Mouse (Mus musculus): ENCODE data around the gene Nabp1. TPM values are rescaled to one million over a fixed set of nuclear protein-coding genes. Genes with fewer than 3 reads are reported as not detected.

The Nabp1 gene
- polyA plus RNA-seq, 1 experiment from 2014 or later = 10.3 TPM

DNA sequence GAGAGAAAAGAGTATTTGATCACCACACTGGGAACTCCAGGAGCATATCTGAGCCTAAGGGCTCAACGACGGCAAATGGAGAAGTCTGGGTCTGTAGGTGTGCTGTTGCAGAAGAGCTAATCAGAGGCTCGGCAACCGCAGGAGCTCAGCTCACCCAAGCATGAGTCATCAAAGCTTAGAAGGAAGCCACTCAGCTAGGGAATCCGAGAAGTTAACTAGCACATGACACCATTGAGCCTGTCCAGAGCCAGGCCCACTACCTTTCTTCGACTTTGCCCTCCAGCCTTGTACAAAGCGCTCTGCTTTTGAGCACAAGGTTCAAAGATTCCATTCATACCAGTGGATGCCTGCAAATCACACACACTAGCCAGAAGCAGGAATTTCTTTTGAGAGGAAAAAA is 30.9 kb upstream of the Nabp1 start:
- no peaks in the 10 kb centered on the region for H3K27me3 ChIP-seq
- no peaks in the 10 kb centered on the region for H3K36me3 ChIP-seq
- no peaks in the 10 kb centered on the region for H3K9me3 ChIP-seq
- ATAC-seq (ENCODE audit: borderline replicate concordance, extremely low read depth, low FRiP score, low TSS enrichment) = peak; percentile 75
- 0 out of 2 replicates have a peak, but pooled peaks cover 7% of the 10 kb centered on the region for H3K4me1 ChIP-seq
- no peak overlapping the region for H3K4me2 ChIP-seq
- H3K27ac ChIP-seq = peak overlapping the region; percentile 60
- no peak overlapping the region for H3K4me3 ChIP-seq
- WGBS = 23% methylated on average over 7 of the region's 7 CpGs
- no peak overlapping the region for H3K9ac ChIP-seq

DNA sequence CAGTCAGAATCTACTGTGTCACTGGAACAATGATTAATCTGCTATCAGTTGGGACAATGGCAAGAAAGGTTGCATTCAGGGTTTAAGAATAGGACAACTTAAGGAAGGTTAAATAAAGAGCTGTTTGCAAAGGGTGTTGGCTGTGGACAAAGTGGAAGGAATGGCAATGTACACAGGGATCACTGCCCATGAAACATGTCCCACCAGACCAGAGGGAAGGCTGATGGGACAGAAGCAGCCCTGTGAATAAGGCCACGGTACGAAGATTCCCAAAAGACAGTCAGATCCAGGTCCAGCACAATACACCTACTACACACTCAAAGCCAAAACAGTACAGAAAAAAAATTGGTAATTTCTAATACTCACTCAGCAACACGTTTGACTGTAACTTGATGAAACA is 30.3 kb upstream of the Nabp1 start:
- H3K4me2 ChIP-seq = no peak overlapping the region
- no peak for ATAC-seq (ENCODE audit: borderline replicate concordance, extremely low read depth, low FRiP score, low TSS enrichment)
- no peak overlapping the region for H3K9ac ChIP-seq
- H3K36me3 ChIP-seq = no peaks in the 10 kb centered on the region
- H3K27me3 ChIP-seq = no peaks in the 10 kb centered on the region
- 0 out of 2 replicates have a peak, but pooled peaks cover 7% of the 10 kb centered on the region for H3K4me1 ChIP-seq
- WGBS = 60% methylated on average over 3 of the region's 3 CpGs
- H3K27ac ChIP-seq = peak overlapping the region; percentile 60
- H3K4me3 ChIP-seq = no peak overlapping the region
- no peaks in the 10 kb centered on the region for H3K9me3 ChIP-seq

DNA sequence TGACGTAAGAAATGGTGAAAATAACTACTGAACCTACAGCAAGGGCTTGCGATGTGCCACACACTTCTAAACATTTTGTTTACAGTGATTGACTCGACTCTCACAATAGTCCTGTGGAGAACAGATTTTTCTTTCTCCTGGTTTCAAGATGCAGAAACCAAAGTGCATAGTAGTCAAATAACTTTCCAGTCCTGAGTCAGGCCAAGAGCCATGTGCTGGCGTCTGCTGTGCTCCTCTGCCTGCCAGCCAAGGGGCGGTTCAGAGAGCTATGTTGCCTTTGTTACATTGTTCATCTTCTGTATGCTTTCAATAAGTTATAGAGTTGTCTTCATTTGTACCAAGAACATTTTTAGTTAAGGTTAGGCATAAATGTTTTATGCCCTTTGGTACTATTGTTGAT is 29.2 kb upstream of the Nabp1 start:
- no peak for ATAC-seq (ENCODE audit: borderline replicate concordance, extremely low read depth, low FRiP score, low TSS enrichment)
- 0 out of 2 replicates have a peak, but pooled peaks cover 7% of the 10 kb centered on the region for H3K4me1 ChIP-seq
- 79% methylated on average over 5 of the region's 5 CpGs for WGBS
- no peak overlapping the region for H3K27ac ChIP-seq
- no peaks in the 10 kb centered on the region for H3K27me3 ChIP-seq
- H3K36me3 ChIP-seq = no peaks in the 10 kb centered on the region
- no peak overlapping the region for H3K4me3 ChIP-seq
- no peaks in the 10 kb centered on the region for H3K9me3 ChIP-seq
- no peak overlapping the region for H3K4me2 ChIP-seq
- H3K9ac ChIP-seq = no peak overlapping the region

DNA sequence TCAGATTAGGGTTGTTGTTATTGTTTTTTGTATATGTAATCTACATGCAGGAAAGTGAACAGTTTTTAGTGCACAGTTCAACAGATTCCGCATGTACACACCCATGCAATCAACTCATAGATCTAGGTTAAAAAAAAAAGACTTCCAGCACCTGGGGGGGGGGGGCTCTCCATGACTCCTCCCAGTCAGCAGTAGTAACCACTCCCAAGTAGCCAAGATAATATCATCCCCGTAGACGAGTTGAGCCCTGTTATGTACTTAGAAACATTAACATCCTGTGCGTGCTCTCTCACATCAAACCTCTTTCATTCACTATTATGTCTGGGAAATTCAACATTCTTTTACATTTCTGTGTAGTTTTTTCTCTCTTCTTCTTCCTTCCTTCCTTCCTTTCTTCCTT is 28.0 kb upstream of the Nabp1 start:
- Histone ChIP-seq H3K27me3 (no peaks in the 10 kb centered on the region), H3K9me3 (no peaks in the 10 kb centered on the region), H3K4me1 (0 out of 2 replicates have a peak, but pooled peaks cover 7% of the 10 kb centered on the region), H3K4me2 (no peak overlapping the region), H3K36me3 (no peaks in the 10 kb centered on the region), H3K9ac (no peak overlapping the region), H3K4me3 (no peak overlapping the region), H3K27ac (no peak overlapping the region)
- 59% methylated on average over 4 of the region's 4 CpGs for WGBS
- ATAC-seq (ENCODE audit: borderline replicate concordance, extremely low read depth, low FRiP score, low TSS enrichment) = no peak

DNA sequence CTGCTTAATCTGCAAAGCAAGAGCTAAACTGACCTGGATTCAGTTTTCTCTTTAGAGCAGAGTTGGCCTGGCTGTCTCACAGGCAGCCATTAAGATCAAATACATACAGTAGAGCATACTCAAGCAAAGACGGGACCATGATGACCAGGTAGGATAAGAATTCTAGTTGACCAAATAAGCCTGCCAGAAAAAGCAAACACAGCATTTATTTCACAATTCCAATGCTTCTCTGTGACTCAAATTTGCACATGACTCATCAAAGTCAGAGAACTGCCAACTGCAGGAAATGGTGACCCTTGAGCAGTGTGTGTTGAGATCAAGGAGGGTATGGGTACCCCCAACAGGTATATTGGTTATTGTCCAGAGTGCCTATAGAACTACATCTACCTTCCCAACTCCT is 27.4 kb upstream of the Nabp1 start:
- Histone ChIP-seq H3K27ac (no peak overlapping the region), H3K4me2 (no peak overlapping the region), H3K4me3 (no peak overlapping the region), H3K9me3 (no peaks in the 10 kb centered on the region), H3K36me3 (no peaks in the 10 kb centered on the region), H3K27me3 (no peaks in the 10 kb centered on the region), H3K4me1 (0 out of 2 replicates have a peak, but pooled peaks cover 7% of the 10 kb centered on the region), H3K9ac (no peak overlapping the region)
- WGBS = 67% methylated on average over 1 of the region's 1 CpGs
- ATAC-seq (ENCODE audit: borderline replicate concordance, extremely low read depth, low FRiP score, low TSS enrichment) = no peak

DNA sequence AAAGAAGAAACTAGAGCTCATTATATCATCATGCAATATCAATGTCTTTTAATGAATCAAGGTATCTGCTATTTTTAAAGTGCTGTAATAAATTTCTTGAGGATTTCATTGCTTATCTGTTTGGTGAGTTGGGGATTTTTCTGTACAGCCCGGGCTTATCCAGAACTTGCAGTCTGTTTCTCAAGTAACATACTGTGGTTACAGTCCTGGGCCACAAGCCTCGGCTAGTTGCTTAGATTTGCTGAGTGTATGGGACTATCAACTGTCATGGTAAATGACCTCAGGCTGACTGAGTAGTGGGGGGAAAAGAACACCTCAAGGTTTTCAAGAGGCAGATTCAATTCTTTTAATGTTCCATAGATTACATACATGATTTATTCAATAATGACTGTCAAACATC is 24.8 kb upstream of the Nabp1 start:
- H3K27ac ChIP-seq = no peak overlapping the region
- H3K4me2 ChIP-seq = no peak overlapping the region
- no peaks in the 10 kb centered on the region for H3K9me3 ChIP-seq
- 69% methylated on average over 2 of the region's 2 CpGs for WGBS
- no peak overlapping the region for H3K9ac ChIP-seq
- H3K4me1 ChIP-seq = 0 out of 2 replicates have a peak, but pooled peaks cover 3% of the 10 kb centered on the region
- no peaks in the 10 kb centered on the region for H3K36me3 ChIP-seq
- no peaks in the 10 kb centered on the region for H3K27me3 ChIP-seq
- no peak for ATAC-seq (ENCODE audit: borderline replicate concordance, extremely low read depth, low FRiP score, low TSS enrichment)
- no peak overlapping the region for H3K4me3 ChIP-seq

DNA sequence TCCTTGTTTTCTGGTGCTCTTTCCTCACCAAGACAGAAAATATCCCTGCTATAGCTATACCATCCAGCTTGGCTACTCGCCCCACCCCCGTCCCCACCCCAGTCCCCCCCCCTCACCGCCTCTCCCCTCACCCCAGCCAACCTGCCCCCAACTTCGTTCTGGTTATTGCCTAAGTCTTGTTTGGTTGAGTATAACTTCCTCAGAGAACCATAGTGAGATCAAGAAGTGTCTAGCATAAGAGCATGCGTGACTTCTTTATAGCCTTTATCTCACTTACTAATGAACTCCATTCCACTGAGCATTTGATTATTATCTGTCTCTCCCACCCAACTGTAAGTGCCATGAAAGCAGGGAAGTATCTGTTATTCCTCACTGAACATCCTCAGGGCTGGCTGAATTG is 24.1 kb upstream of the Nabp1 start:
- WGBS = 75% methylated on average over 5 of the region's 5 CpGs
- Histone ChIP-seq H3K9me3 (no peaks in the 10 kb centered on the region), H3K4me1 (0 out of 2 replicates have a peak, but pooled peaks cover 3% of the 10 kb centered on the region), H3K4me3 (no peak overlapping the region), H3K36me3 (no peaks in the 10 kb centered on the region), H3K9ac (no peak overlapping the region), H3K27me3 (no peaks in the 10 kb centered on the region), H3K27ac (no peak overlapping the region), H3K4me2 (no peak overlapping the region)
- ATAC-seq (ENCODE audit: borderline replicate concordance, extremely low read depth, low FRiP score, low TSS enrichment) = no peak

DNA sequence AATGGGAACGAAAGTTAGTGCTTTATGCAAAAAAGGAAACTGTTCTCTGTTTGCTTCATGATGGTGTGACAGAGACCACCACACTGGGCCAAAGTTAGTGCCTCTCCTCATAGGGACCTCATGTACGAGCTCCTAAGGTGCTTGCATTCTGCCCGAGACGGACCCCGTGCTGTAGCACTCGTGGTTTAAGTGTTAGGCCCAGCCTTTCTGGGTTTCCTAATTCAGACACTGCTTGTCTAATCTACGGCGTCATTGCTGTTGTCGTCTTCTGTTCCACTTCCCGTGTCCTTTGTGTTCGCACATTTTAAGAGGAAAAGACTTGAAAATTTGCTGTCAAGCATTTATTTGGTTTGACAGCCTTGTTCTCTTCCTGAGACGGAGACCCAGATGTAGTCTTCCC is 23.0 kb upstream of the Nabp1 start:
- Histone ChIP-seq H3K27ac (no peak overlapping the region), H3K27me3 (no peaks in the 10 kb centered on the region), H3K36me3 (no peaks in the 10 kb centered on the region), H3K9ac (no peak overlapping the region), H3K9me3 (no peaks in the 10 kb centered on the region), H3K4me2 (no peak overlapping the region), H3K4me3 (no peak overlapping the region), H3K4me1 (0 out of 2 replicates have a peak, but pooled peaks cover 3% of the 10 kb centered on the region)
- WGBS = 72% methylated on average over 12 of the region's 12 CpGs
- ATAC-seq (ENCODE audit: borderline replicate concordance, extremely low read depth, low FRiP score, low TSS enrichment) = no peak

DNA sequence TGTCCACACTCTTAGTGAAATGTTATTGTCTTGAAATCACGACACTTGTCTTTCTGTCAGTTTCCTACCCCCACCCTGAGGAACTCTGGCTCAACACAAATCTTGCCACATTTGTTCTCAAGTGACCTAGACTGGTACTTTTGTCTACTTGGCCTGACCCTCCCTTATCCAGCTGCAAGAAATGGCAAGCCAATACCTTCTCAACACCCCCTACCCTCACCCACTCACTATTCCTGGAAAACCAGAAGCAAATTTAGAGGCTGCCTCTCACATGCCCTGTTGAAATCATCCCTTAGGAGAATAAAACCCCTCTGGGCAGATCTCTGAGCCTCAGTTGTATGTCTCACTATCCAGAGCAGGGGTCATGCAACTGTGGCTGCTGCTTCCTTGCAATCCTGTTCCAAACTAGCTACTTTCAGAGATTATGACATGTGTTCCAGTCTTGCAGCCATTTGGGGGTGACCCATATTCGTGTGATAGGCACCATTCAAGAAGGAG is 20.4 kb upstream of the Nabp1 start:
- no peaks in the 10 kb centered on the region for H3K27me3 ChIP-seq
- WGBS = 58% methylated on average over 2 of the region's 2 CpGs

DNA sequence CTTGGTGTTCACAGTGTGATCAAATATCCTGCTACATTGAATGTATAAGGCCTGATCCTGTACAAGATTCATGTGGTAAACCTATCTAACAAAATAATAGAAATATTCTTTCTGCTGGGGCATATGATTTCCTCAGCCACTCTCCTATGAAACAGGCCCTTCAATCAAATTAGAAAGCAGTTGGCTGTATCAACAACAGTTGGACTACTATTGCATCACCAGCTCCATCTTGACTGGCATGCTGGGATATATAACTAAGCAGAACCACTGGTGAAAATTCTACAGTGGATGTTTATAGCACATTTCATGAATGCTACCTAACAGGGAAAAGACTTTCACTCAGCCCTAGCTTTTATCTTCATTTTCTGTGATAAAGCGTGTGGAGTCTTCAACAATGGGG is 17.9 kb upstream of the Nabp1 start:
- 87% methylated on average over 1 of the region's 1 CpGs for WGBS

More for the DNA sequence above, 20.4 kb upstream of the Nabp1 start:
- Histone ChIP-seq H3K9me3 (no peaks in the 10 kb centered on the region), H3K9ac (no peak overlapping the region), H3K4me2 (no peak overlapping the region), H3K27ac (no peak overlapping the region), H3K4me3 (no peak overlapping the region), H3K36me3 (no peaks in the 10 kb centered on the region), H3K4me1 (no peaks in the 10 kb centered on the region)
- ATAC-seq (ENCODE audit: borderline replicate concordance, extremely low read depth, low FRiP score, low TSS enrichment) = no peak

DNA sequence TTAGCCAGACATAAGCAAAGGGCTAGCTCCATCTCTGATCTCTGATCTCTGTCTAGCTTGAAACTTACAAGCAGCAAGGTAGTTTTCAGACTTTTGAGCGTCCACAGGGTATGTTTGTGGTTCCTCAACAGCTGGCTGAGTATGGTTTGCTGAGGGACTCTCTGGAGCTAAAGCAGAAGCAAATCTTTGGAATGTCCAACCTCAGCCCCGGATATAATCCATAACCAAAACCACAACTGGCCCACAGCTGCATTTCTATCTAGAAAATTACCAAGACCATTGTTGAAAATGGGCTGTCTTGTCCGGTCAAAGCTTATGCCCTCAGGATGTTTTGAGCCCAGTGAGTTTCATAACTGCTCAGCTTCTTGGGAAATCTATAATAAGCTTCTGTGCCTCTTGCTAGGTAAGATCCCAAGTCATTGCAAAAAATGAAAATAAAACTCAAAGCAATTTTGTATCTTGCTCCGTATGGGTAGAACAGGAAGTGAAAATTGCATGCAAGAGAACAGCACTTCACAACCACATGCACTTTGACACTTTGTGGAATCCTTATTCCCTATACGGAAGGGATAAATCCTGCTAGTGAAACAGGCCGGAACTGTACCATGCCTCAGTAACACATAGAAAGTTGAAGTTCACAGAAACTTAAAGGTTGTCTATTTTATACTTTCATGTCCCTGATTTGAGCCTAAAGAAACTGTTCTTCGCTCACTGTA is 15.5 kb upstream of the Nabp1 start:
- Histone ChIP-seq H3K27me3 (no peaks in the 10 kb centered on the region), H3K4me1 (no peaks in the 10 kb centered on the region), H3K9me3 (no peaks in the 10 kb centered on the region), H3K4me2 (no peak overlapping the region), H3K4me3 (no peak overlapping the region), H3K9ac (no peak overlapping the region), H3K27ac (no peak overlapping the region), H3K36me3 (no peaks in the 10 kb centered on the region)
- ATAC-seq (ENCODE audit: borderline replicate concordance, extremely low read depth, low FRiP score, low TSS enrichment) = no peak
- 71% methylated on average over 7 of the region's 7 CpGs for WGBS

More for the DNA sequence above, 17.9 kb upstream of the Nabp1 start:
- Histone ChIP-seq H3K36me3 (no peaks in the 10 kb centered on the region), H3K9ac (no peak overlapping the region), H3K27me3 (no peaks in the 10 kb centered on the region), H3K9me3 (no peaks in the 10 kb centered on the region), H3K4me2 (no peak overlapping the region), H3K27ac (no peak overlapping the region), H3K4me3 (no peak overlapping the region), H3K4me1 (no peaks in the 10 kb centered on the region)
- no peak for ATAC-seq (ENCODE audit: borderline replicate concordance, extremely low read depth, low FRiP score, low TSS enrichment)

DNA sequence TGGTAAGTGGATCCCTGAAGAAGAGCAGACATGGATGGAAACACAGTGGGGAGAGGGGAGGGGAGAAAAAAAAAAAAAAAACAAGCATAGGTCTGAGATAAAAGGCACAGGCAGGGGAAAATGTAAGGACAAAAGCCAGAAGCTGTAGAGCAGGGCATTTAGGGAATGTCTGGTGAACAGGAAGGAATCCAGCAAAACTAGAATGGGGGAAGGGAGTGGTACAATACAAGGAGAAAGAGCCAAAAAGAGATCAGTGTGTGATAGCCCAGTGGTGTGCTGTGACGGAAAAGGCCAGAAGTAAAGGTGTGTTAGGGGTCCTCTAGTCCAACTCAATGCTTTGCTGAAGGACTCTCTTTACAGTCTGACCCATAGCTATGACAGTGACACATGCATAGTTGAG is 8.1 kb upstream of the Nabp1 start:
- H3K27me3 ChIP-seq = no peaks in the 10 kb centered on the region
- no peaks in the 10 kb centered on the region for H3K9me3 ChIP-seq
- no peaks in the 10 kb centered on the region for H3K4me1 ChIP-seq
- H3K36me3 ChIP-seq = no peaks in the 10 kb centered on the region
- no peak overlapping the region for H3K27ac ChIP-seq
- H3K4me3 ChIP-seq = no peak overlapping the region
- no peak overlapping the region for H3K4me2 ChIP-seq
- ATAC-seq (ENCODE audit: borderline replicate concordance, extremely low read depth, low FRiP score, low TSS enrichment) = no peak
- 70% methylated on average over 1 of the region's 1 CpGs for WGBS
- no peak overlapping the region for H3K9ac ChIP-seq
